Mouse (Mus musculus): ENCODE data around the gene Abcb8.

Abcb8 gene

DNA sequence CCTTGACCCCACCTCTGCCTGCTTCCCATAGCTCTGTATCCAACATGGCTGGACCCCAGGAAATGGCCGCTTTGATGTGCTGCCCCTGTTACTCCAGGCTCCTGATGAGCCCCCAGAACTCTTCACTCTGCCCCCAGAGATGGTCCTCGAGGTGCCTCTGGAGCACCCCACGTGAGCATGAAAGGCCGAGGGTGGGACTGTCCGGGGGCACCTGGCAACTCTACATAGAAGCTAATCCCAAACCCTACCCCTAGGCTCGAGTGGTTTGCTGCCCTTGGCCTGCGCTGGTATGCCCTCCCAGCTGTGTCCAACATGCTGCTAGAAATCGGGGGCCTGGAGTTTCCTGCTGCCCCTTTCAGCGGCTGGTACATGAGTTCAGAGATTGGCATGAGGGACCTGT, 23.7 kb upstream of the Abcb8 start:
- no peak for DNase-seq (ENCODE audit: low spot score)

DNA sequence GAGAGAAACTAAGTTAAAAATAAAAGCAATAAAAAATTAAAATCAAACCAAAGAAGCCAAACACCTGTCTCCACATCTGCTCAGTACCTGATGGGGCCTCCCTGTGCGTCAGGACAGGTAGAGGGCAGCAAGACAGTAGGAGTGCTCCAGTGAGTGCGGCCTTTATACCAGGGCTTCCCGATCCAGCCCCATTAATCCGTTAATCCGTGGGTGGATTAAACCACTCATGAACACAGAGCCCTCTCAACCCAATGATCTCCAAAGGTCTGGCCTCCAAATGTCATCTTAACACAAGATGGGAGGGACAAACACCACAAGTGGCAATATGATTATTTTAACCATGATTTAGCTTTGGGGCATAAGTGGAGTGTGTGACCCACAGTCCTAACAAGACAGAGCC, 19.7 kb upstream of the Abcb8 start:
- DNase-seq (ENCODE audit: low spot score): no peak

DNA sequence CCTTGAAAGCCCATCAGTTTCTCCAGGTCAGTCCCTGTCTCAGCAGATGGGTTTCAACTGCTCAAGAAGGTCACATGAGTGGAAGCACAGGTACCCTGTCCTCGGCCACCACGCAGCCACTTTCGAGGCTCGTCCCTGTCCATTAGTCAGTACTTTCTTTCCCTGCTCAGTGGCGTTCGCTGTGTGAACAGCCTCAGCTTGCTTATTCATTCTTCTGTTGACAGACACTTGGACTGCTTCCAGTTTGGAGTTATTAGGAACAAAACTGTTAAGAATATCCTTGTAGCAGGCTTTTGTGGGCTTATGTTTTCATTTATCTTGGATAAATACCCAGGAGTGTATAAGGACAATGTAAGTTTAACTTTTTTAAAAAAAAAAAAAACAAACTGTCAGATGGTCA, 19.2 kb upstream of the Abcb8 start:
- no peak for DNase-seq (ENCODE audit: low spot score)

DNA sequence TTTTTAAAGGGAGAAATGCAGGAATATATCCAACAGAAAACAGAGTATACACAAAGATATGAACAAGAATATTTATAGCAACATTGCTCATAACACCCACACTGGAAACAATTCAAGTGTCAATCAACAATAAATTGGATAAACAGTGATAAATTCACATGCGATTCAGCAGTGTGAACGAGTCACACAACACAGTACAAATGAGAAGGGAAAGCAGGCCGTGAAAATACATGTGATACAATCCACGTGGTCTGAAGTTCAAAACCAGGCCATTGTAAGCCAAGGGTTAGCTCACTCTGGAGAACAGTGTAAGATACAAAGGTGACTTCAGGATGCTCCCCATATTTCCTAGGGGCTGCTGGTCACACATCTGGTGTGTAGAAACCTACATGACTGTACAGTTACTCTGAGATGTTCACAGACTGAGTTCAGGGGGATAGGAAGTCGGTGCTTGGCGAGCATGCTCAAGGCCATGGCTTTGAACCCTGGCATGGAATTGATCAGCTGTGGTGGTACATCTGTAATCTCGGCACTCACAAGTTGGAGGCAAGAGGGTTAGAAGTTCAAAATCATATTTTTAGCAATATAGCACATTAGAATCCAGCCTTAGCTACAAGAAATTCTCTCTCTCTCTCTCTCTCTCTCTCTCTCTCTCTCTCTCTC, 18.7 kb upstream of the Abcb8 start:
- no peak for DNase-seq (ENCODE audit: low spot score)

DNA sequence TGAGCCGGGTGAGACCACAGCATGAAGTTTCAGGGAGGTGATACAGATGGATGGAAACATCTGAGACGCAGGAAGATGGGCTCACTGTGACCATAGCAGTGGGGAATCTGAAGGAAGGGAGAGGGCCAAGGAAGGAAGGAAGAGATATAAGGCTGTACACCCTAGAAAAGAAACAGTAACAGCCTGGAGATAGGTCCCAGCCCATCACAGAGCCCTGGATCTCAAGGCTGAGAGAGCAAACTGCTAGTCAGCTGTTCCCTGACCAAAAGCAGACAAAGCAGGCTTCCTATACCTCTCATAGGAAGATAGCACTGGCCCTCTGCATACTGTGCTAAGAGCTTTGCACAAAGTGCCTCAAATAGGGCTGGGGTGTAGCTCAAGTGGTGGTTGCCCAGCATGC, 14.8 kb upstream of the Abcb8 start:
- DNase-seq (ENCODE audit: low spot score): no peak

DNA sequence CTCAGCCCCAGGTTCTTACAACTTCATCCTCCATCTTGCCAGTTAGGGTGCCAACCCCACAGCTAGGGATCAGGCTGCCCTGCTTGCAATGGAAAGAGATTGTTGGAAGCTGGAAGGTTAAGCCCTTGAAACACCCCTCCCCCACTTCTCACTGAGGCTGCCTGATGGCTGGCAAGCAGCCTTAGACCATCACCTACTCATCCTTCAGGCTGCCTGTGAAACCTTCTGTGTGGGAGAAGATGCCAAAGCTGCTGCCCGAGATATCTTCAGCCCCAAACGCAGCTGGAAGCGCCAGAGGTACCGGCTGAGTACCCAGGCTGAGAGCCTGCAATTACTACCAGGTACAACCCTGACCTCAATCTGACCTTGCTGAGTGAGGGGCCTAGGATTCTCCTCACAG, 14.0 kb upstream of the Abcb8 start:
- no peak for DNase-seq (ENCODE audit: low spot score)

DNA sequence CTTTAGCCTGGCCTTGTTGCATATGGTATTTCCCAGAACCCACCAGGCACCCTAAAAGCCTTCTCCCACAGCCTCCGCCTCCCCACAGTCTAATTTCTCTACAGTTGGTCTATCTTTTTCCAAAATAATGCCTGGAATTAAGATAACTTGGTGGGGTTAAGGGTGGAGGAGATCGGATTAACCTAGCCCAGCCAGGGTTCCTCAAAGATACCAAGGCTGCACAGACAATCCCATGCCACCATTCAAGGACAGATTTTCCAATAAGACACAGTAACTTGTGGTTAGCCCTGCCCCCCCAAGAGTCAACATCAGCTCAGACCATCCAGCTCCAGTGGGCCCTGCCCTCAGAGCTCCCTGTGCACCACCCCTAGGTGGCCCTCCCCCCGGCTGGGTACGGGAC, 13.0 kb upstream of the Abcb8 start:
- DNase-seq (ENCODE audit: low spot score): no peak

DNA sequence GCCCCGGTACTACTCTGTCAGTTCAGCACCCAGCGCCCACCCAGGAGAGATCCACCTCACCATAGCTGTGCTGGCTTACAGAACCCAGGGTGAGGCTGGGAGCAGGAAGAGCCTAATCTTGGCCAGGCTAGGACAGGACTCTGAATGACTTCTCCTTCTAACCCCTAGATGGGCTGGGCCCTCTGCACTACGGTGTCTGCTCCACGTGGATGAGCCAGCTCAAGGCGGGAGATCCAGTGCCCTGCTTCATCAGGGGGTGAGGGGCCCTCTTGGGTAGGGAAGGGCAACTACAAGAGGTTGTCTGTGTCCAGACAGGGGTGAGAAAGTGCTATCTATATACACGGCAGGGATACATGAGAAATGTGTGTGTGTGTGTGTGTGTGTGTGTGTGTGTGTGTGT, 12.0 kb upstream of the Abcb8 start:
- DNase-seq (ENCODE audit: low spot score): no peak

DNA sequence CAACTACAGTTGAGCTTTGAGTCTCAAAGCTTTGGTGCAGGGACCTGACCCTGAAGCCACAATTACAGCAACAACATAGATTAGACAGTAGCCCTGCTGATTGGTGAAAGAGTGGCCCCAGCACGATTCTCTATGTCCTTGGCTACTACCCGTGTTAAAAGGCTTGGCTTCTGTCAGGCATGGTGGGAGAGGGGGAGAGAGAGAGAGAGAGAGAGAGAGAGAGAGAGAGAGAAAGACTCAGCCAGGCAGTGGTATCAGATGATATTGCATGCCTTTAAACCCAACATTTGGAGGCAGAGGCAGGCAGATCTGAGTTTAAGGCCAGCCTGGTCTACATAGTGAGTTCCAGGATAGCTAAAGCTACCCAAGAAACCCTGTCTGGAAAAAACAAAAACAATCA, 11.5 kb upstream of the Abcb8 start:
- no peak for DNase-seq (ENCODE audit: low spot score)

DNA sequence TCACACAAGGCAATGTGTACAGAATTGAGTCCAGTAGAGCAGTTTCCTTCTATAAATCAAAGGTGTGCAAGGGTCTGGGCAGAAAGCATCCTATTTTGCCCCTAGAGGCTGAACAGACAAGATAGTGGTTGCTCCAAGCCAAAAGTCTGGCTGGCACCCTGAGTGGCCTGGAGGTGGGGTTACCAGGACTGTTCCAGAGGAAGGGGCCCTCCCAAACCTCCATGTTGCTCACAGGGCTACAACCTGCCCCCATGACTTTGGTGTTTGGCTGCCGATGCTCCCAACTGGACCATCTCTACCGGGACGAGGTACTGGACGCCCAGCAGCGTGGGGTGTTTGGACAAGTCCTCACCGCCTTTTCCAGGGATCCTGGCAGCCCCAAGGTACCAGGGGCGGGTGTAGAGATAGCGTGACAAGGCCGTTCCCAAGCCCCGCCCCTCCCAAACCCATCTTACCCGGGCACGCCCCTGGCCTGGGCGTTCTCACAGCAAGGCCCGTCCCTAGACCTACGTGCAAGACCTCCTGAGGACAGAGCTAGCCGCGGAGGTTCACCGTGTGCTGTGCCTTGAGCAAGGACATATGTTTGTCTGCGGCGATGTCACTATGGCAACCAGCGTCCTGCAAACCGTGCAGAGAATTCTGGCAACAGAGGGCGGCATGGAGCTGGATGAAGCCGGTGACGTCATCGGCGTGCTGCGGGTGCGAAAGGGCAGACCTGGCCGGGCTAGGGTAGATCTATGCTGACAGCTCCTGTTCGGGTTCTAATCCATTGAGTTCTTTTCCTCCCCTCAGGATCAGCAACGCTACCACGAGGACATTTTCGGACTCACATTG, 10.2 kb upstream of the Abcb8 start:
- DNase-seq (ENCODE audit: low spot score): peak; percentile 88

DNA sequence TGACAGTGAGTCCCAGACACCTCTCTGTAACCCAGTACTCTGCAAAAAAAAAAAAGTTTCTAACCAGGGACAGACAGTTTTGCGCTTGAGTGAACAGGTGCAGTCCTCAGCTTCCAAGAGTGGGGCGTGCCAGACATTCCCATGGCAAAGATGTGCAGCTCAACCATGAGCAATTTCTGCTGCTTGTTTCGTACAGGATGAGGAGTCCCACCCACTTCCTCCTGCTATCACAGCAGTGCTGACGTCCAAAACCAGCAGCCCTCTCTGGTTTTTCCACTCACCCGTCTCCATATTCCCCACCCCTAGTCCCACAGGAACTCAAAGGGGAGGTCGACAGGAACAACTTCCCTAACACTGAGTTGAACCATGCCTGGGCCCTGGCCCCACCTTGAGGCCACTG, 9.1 kb upstream of the Abcb8 start:
- no peak for DNase-seq (ENCODE audit: low spot score)

DNA sequence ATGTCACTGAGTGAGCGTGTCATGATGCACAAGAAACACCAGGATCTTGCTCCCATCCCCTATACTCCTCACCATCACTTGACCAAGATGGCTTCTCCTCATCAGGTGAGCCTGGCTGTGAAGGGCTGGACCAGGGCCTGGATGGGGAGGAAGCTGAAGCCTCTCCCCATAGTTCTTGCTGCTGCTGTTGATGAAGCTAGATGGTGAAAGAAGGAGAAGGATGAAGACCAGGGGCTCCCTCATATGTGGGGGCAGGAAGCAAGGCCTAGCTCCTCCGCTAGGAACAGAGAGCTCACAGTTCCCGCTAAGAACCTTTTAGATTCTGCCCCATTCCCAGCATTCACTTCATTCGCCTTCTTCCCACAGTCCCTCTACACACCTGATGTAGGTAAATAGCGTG, 8.1 kb upstream of the Abcb8 start:
- no peak for DNase-seq (ENCODE audit: low spot score)

DNA sequence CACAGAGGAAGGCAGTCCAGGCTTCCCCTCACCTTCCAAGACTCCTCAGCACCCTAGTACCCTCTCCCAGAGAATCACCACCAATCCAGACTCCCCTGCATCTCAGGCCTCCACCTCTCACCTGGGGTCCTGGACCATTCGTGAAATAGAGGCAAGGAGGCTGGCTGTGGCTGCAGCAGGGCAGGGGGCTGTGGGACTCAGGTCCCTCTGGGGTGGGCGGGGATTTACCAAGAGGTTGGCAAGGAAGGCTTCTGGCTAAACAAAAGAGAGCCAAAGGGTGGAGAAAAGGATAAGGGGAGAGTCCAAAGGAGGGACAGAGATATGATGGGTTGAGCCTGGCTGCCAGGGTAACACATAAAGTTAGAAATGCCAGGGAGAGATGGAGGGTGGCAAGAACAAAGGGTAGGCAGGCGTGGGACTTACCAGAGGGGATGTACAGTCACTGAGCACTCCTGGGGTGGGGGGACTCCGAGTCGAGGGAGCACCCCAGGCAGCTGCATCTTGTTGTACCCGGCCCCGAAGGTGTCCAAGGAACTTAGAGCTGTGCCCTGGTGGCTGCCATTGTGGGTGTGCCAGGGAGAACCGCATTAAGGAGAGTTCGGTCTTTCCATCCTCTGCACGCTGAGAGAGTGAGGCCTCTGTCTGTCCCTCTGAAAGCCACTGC, 7.4 kb upstream of the Abcb8 start:
- no peak for DNase-seq (ENCODE audit: low spot score)

DNA sequence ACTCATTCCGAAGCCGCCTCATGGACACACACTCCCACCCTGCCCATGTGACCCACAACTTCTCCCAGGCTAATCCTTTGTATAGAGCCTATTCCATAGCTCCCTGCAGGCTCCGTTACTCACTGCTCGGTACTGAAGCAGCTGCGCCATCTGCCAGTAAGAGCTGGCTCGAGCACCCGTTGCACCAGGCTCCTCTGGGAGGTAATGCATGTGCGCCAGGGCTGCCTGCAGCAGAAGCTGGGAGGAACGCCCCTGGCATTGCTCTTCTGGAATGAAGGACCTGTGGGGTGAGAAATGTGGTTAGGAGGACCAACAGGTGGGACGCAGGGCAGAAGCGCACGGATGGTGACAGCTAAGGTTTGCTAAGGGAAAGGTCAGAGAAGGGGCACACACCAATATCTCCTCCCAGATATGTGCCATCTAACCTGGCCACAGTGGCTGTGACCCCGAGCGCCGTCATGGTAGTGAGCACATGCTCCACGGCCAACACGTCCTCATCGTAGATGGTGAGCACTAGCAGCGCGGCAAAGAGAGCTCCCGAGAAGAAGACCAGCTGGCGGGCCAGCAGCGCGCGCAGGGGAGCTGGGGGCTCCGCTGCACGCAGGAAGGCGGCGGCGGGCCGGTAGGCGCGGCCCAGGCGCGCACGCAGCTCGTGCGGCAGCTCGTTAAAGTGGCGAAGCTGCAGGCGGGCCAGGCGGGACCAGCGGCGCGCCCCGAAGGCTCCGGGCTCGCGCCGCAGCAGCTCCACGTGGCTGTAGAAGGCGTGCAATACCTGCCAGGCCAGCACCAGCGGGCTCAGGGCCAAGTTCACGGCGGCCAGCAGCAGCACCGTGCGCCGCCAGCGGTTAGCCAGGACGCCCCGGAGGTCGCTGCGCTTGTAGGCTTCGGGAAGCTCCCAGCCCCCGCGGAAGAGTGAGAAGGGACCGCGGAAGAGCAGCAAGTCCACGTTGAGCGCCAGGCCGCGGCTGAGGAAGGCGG, 5.9 kb upstream of the Abcb8 start:
- DNase-seq (ENCODE audit: low spot score): peak; percentile 63

DNA sequence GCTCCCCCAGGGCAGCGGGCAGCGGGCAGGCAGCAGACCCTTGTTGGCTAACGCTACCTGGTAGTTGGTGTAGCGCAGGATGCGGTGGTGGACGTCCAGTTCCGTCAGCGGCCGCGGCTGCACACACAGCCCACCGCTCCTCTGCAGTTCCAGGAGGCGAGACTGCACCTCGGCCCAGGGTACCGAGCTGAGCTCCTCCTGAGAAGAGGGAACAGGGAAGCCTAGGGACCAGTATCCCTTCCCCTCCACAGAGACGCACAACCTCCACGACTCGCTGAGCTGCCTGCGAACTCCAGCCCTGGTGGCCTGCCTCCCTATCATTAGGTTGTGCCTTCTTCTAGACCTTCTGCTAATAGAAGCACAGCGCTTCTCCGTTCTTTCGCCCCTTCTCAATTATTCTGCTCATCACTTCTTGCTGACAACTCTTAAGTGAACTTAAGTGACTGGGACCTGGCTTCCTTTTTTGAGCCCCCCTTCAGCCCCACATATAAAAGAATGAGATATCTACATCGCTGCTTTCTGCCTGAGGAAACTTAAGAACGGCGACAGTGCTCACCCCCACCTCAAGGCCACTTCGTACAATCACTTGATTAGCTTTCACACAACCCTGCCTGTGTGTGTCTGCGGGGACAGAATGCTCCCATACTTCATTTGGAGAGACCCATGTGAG, 5.1 kb upstream of the Abcb8 start:
- DNase-seq (ENCODE audit: low spot score): no peak

DNA sequence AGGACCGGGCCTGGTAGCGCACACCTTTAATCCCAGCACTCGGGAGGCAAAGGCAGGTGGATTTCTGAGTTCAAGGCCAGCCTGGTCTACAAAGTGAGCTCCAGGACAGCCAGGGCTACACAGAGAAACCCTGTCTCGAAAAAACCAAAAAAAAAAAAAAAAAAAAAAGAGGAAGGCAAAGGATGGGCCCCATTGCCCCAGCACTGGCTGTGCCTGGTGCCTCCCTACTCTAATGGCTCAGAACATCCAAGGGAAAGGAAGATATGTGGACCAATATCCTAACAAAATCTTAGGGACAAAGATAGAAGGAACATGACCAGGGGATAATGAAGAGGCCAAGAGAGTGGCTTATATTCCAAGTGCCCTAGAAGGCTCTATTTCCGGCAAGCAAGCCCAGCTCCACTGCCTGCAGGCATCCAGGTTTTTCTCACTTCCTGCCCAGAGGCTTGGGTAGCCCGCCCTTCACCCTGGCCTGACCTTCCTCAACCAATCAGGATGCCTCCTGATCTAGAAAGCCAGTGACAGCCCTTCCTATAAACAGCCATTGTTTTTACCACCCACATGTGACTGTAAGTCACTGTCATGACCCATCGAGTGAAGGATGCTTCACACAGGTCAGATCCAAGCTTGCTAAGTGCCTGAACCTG, 4.3 kb upstream of the Abcb8 start:
- no peak for DNase-seq (ENCODE audit: low spot score)

DNA sequence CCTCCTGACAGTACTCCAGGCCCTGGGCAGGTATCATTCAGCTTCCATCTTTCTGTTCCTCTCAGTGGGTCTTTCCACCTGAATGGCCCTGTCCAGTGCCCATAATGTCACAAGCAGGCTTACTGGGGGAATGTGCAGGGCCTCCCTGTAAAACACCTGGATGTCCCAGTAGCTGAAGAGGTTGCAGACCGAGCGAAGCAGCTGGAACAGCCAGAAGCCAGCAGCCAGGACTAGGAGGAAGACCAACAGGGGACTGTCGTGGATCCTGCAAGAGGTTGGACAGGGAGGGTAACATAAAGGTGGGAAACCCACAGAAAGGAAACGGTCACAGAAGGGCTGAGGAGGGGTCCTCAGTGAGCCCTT, 3.8 kb upstream of the Abcb8 start:
- DNase-seq (ENCODE audit: low spot score): no peak

DNA sequence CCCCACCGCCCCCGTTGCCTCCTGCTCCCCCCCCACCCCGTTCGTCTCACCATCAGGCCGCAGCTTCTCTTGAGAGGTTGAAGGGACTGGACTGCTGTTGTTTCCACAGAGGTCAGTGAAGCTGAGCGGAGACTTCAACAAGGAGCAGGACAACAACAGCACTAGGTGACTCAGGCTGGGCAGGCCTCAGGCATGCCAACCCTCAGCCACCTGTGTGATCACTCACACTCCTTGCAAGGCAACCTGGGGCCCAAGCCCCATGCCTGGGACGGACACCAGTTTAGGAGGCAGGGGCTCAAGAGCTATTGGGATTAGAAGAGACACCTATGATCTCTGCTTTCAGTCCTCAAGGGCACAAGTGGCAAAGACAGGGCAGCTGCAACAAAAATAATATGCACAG, 1.6 kb upstream of the Abcb8 start, which contains the start of gene Atg9b:
TSS of gene Atg9b (minus strand) at position 280 of the 400 bp plus-strand sequence.
- DNase-seq (ENCODE audit: low spot score): no peak

DNA sequence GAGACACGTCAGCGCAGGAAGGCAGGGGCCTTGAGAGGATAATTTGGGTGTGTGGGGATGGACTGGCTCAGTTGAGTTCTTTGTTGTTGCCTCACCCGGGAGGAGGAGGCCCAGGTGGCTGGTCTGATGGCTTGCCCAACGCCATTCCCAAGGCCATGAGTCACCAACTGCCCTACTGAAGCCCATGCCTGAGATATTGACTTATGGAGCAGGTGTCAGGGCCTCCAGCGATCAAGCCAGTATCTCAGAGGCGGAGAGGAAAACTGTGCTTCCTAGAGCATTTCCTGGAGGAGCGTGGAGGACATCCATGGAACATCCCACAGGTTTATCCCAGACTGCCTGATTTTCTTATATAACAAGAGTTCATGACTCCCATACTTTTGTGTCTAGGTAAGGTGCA, 739 bp upstream of the Abcb8 start:
- DNase-seq (ENCODE audit: low spot score): no peak

DNA sequence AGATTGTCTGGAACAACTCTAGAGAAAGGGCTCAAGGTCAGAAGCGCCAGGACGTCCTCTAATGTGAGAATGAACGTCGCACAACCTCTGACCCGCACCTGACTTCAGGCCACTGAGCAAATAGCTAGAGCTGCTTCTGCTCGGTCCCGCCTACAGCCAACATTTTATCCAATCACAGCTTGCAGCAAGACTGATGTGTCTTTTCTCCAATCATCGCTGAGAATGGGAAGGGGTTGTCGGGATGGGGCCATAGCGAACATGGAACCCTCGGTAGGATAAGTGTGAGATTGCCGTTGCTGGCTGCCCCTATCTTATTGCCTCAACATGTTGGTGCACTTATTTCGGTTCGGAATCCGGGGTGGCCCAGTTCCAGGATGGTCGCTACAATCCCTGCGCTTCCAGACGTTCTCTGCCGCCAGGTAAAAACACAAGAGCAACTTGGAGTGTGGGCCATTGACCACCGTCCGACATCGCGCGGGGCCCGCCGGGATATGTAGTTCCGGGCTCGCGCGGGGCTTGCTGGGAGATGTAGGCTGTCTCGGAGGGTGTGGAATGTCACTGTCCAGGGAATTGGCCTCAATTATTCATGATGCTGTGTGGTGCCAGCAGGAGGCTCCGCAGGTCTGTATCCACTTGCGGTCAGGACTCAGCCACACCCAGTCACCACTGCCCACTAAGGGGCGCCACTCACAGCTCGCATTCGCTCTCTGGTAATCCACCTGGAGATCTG, 867 bp downstream of the Abcb8 start:
- peak; percentile 96 for DNase-seq (ENCODE audit: low spot score)

Data from testis, postnatal 14 days (tissue).